Mouse (Mus musculus) small intestine, adult 2 months (tissue): Measurements from ENCODE around the gene Prkag2. TPM values are rescaled to one million over a fixed set of nuclear protein-coding genes. Genes with fewer than 3 reads are reported as not detected.

ENCODE experiments used
- H3K27ac ChIP-seq: fragments of 200-500 bp; 2 replicates; pipeline ENCODE4 v1.5.1; 2012; ENCODE audit warnings: low read depth, low read length, control low read depth, inconsistent platforms; ENCODE audit not compliant: insufficient read depth
- H3K27me3 ChIP-seq: fragments of 200-500 bp; 2 replicates; pipeline ENCODE4 v1.6.1; 2012; ENCODE audit warnings: mild to moderate bottlenecking, moderate library complexity, low read length, inconsistent platforms; ENCODE audit not compliant: control insufficient read depth, insufficient read depth
- H3K36me3 ChIP-seq: fragments of 200-500 bp; 2 replicates; pipeline ENCODE4 v1.6.1; 2012; ENCODE audit warnings: mild to moderate bottlenecking, low read length, control low read depth, inconsistent platforms; ENCODE audit not compliant: control insufficient read depth, insufficient read depth
- H3K4me1 ChIP-seq: fragments of 200-500 bp; 2 replicates; pipeline ENCODE4 v1.6.1; 2012; ENCODE audit warnings: low read length, inconsistent platforms, mixed read lengths; ENCODE audit not compliant: control insufficient read depth, insufficient read depth, insufficient read length
- H3K4me3 ChIP-seq: fragments of 200-500 bp; 2 replicates; pipeline ENCODE4 v1.5.1; 2012; ENCODE audit warnings: low read depth, mild to moderate bottlenecking, control low read depth, inconsistent platforms, low read length, moderate library complexity
- CTCF ChIP-seq: fragments of 200-500 bp; IDR thresholded peaks from 2 replicates; pipeline ENCODE4 v1.5.1; 2012; ENCODE audit warnings: low read depth, mild to moderate bottlenecking, control low read depth, inconsistent platforms, low read length, moderate library complexity, mixed read lengths; ENCODE audit not compliant: insufficient replicate concordance, insufficient read length; ENCODE audit errors: extremely low read depth
- POLR2A ChIP-seq: fragments of 200-500 bp; IDR thresholded peaks from 2 replicates; pipeline ENCODE4 v1.6.1; 2012; ENCODE audit warnings: low read depth, mild to moderate bottlenecking, control low read depth, inconsistent platforms, low read length, moderate library complexity
- WGBS: fragments of 180-500 bp; shearing (Covaris S2); methylation state at CpG from one replicate; pipeline ENCODE4 v1.1.7; 2018; 5-methylcytosine and 5-hydroxymethylcytosine counted together
- polyA plus RNA-seq: library from polyadenylated mRNA; depleted of rRNA; stranded (reverse); fragments of >200 nt; gene quantifications from 2 replicates; pipeline ENCODE4 v1.2.3, GENCODE M21; 2012; rRNA removed

Prkag2 gene
- 7.6 and 13.8 TPM in 2 replicates for polyA plus RNA-seq

DNA sequence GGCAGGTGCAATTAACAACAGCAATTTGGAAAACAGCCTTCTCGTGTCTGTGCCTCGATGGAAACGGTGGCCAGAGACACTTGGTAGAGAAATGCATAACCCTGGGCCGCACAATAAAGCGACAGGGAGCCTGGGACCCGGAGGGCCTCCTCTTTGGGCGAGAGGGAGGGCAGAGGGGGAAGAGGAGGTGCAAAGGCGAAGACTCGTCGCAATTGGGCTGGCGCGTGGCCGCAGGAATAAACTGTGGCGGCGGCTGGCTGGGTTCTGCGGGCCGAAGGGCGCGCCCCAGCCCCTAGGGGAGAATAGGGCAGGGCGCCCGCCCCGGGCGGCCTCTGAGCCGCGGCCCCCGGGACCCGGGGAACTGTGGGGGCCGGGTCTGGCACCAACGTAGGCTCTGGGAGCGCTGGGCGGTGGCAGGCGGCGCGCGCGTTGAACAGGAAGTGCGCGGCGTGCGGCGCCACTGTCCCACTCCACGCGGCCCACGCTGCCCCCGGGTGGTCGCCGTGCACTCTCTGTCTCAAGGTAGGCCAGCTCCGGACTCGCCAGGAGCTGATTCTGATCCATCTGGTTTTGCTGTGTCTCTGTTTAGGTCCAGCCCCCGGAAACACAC lies at the start of gene Prkag2:
Prkag2 (minus strand) TSS at position 127 of the 610 bp plus-strand sequence.
- Histone ChIP-seq H3K27ac (peak within 1 kb of the TSS; percentile 72), H3K4me1 (peaks cover 12% of the 10 kb centered on the region), H3K36me3 (no peaks in the 10 kb centered on the region), H3K27me3 (no peaks in the 10 kb centered on the region), H3K4me3 (peak within 1 kb of the TSS; percentile 82)
- WGBS: under 1% methylated on average over 49 of the region's 50 CpGs
- TF ChIP-seq CTCF (no peak), POLR2A (no peak; the same call in 1 of the 2 replicates)

DNA sequence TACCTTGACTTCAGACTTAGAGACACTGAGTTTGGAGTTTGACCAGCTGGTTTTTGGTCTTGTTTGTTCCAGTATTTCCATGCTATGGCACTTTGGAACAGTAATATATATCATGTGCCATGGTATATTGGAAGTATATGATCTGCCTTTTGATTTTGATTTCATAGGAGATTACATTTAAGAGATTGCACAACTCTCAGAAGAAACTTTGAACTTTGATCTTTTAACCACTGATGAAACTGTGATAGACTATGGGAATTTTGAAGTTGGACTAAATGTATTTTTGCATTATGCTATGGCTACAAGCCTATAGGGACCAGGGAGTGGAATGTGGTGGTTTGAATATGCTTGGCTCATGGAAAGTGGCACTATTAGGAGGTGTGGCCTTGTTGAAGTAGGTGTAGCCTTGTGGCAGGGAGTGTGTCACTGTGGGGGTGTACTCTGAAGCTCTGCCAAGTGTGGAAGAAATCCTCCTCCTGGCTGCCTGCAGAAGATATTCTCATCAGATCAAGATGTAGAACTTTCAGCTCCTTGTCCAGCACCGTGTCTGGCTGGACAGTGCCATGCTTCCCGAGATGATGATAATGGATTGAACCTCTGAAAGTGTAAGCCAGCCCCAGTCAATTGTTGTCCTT lies 49.0 kb upstream of the Prkag2 start:
- Histone ChIP-seq H3K4me1 (0 out of 2 replicates have a peak, but pooled peaks cover 3% of the 10 kb centered on the region), H3K27ac (no peak overlapping the region), H3K27me3 (no peaks in the 10 kb centered on the region), H3K36me3 (no peaks in the 10 kb centered on the region), H3K4me3 (no peak overlapping the region)
- TF ChIP-seq POLR2A (no peak), CTCF (no peak)
- 56% methylated on average over 2 of the region's 2 CpGs for WGBS

- H3K4me1 ChIP-seq: 0 out of 2 replicates have a peak, but pooled peaks cover 3% of the 10 kb centered on the region
- no peaks in the 10 kb centered on the region for H3K27me3 ChIP-seq
- 35% methylated on average over 7 of the region's 7 CpGs for WGBS
These were observed 46.3 kb upstream of the Prkag2 start for GRCm38 (mm10) chr5:25146705-25147104.

DNA sequence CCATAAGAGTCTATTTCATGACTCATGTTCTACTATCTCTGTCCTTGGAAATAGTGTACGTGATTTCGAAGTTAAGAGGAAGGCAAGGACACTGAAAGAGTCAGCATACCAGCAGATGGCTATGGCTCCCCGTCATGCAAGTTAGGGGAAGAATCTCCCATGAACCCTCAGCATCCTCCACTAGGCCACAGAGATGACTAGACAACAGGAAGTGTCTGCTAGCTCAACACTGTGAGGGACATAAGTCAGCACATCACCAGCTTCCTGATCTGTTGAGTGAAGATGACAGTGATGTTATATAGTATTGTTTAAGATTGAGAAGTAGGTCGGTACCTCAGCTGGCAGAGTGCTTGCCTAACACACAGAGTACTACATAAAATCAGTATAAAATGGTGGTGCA lies 27.4 kb upstream of the Prkag2 start:
- no peak for TF ChIP-seq CTCF
- TF ChIP-seq POLR2A: no peak
- no peak overlapping the region for H3K27ac ChIP-seq
- H3K4me1 ChIP-seq: no peaks in the 10 kb centered on the region
- 87% methylated on average over 4 of the region's 4 CpGs for WGBS
- H3K27me3 ChIP-seq: no peaks in the 10 kb centered on the region
- no peak overlapping the region for H3K4me3 ChIP-seq
- H3K36me3 ChIP-seq: no peaks in the 10 kb centered on the region

More at GRCm38 (mm10) chr5:25146705-25147104, 46.3 kb upstream of the Prkag2 start:
- H3K4me3 ChIP-seq: no peak overlapping the region
- TF ChIP-seq CTCF (no peak), POLR2A (no peak)
- H3K36me3 ChIP-seq: no peaks in the 10 kb centered on the region
- no peak overlapping the region for H3K27ac ChIP-seq

GRCm38 (mm10) chr5:25125884-25126560 lies 25.6 kb upstream of the Prkag2 start:
- Histone ChIP-seq H3K36me3 (no peaks in the 10 kb centered on the region), H3K4me3 (no peak overlapping the region), H3K4me1 (no peaks in the 10 kb centered on the region), H3K27me3 (no peaks in the 10 kb centered on the region), H3K27ac (no peak overlapping the region)
- WGBS: 55% methylated on average over 3 of the region's 3 CpGs
- TF ChIP-seq CTCF (no peak), POLR2A (no peak)

GRCm38 (mm10) chr5:25122534-25122933 lies 22.1 kb upstream of the Prkag2 start:
- Histone ChIP-seq H3K4me3 (no peak overlapping the region), H3K4me1 (no peaks in the 10 kb centered on the region), H3K27ac (no peak overlapping the region), H3K36me3 (no peaks in the 10 kb centered on the region), H3K27me3 (no peaks in the 10 kb centered on the region)
- WGBS: 82% methylated on average over 1 of the region's 1 CpGs
- TF ChIP-seq CTCF (no peak), POLR2A (no peak)

- TF ChIP-seq POLR2A (no peak), CTCF (no peak)
- WGBS: 75% methylated on average over 5 of the region's 5 CpGs
- no peak overlapping the region for H3K27ac ChIP-seq
These were observed 18.7 kb upstream of the Prkag2 start for GRCm38 (mm10) chr5:25119148-25119547.

More at GRCm38 (mm10) chr5:25119148-25119547, 18.7 kb upstream of the Prkag2 start:
- Histone ChIP-seq H3K4me3 (no peak overlapping the region), H3K4me1 (no peaks in the 10 kb centered on the region), H3K36me3 (no peaks in the 10 kb centered on the region), H3K27me3 (no peaks in the 10 kb centered on the region)
